Mouse (Mus musculus) ES-Bruce4 (cell line): ENCODE measurements around the gene Zfp786.

ENCODE experiments used
- CTCF ChIP-seq: IDR thresholded peaks from one replicate; pipeline ENCODE4 v1.8.1; 2011; ENCODE audit warnings: low read depth, low read length
- POLR2A ChIP-seq: IDR thresholded peaks from one replicate; pipeline ENCODE4 v1.8.1; 2011; ENCODE audit warnings: low read length; ENCODE audit not compliant: insufficient read depth

GRCm38 (mm10) chr6:47837630-47838029 lies 7.0 kb upstream of the Zfp786 start:
- no peak for TF ChIP-seq CTCF
- no peak for TF ChIP-seq POLR2A
